Comparison of ENCODE assay signal across 36 mouse cellular contexts in genomic region chr15:80182072-80182700, GRCm38 (mm10). TPM values are rescaled to one million over a fixed set of nuclear protein-coding genes. Genes with fewer than 3 reads are reported as not detected.
DNase-seq lines count a peak whose midpoint lies in the region; ATAC-seq lines count a peak whose summit lies in the region.
"Had no signal": no experiment of that assay in that cellular context is flagged by ENCODE, and none has a peak within 500 bp of the region (broad histone marks: within the 10 kb centered on the region; RNA-seq: fewer than 3 reads in every experiment).

No protein-coding gene starts in this region.

- peak; percentile 12 for DNase-seq in 416B (ENCODE audit: low read depth)
- DNase-seq in MEL-GATA-1-ER (ENCODE audit: extremely low read depth, low read depth), result peak; percentile 37
- no peak for DNase-seq in layer of hippocampus, adult 8-10 months (ENCODE audit: low spot score in 2 of 2)
- DNase-seq in kidney, adult 18-20 months, result no peak
- no peak for DNase-seq in adrenal gland, adult 18-20 months (ENCODE audit: low spot score in 2 of 2)
- DNase-seq: cerebellum, adult 2 months; cerebellum, postnatal 25 days; gastrocnemius, adult 2 months; gastrocnemius, postnatal 36 days; heart, adult 18-20 months; layer of hippocampus, postnatal 36 days; lung, postnatal 36 days; retina, postnatal 1 day; right cerebral cortex, postnatal 14 days; thymus, postnatal 25 days had no signal

- H3K4me1 ChIP-seq in liver, embryonic 16.5 days (ENCODE audit: control insufficient read depth, low read depth, low read length), result peaks cover 13% of the 10 kb centered on the region
- 0 out of 2 replicates have a peak, but pooled peaks cover 3% of the 10 kb centered on the region for H3K4me1 ChIP-seq in heart, embryonic 12.5 days (replicated peaks)
- H3K4me1 ChIP-seq: kidney, embryonic 15.5 days had no signal

- ATAC-seq in erythroid progenitor cell, adult 5-6 weeks (replicated peaks; ENCODE audit: low FRiP score, poor library complexity, severe bottlenecking), result 0 out of 2 replicates have a peak, but pooled peaks have one; percentile 37
- ATAC-seq in liver, embryonic 16.5 days (ENCODE audit: low read depth), result peak; percentile 88
- ATAC-seq in heart, embryonic 12.5 days (ENCODE audit: insufficient number of reproducible peaks, low FRiP score), result no peak
- ATAC-seq: CD4-positive, CD25-positive, alpha-beta regulatory T cell, adult 4 months; forebrain, embryonic 16.5 days; inflammation-experienced regulatory T-cells, adult 6 months had no signal

- 61% methylated on average over 4 of the region's 4 CpGs for WGBS in liver, embryonic 16.5 days (ENCODE audit: insufficient replicate concordance)
- WGBS in heart, embryonic 12.5 days, result 65% methylated on average over 4 of the region's 4 CpGs

- no peaks in the 10 kb centered on the region for H3K36me3 ChIP-seq in liver, embryonic 16.5 days (ENCODE audit: control insufficient read depth, insufficient read depth)
- no peaks in the 10 kb centered on the region for H3K36me3 ChIP-seq in heart, embryonic 12.5 days
- H3K36me3 ChIP-seq: hindbrain, embryonic 15.5 days; kidney, embryonic 15.5 days; neural tube, embryonic 15.5 days had no signal

- no peak overlapping the region for H3K9ac ChIP-seq in liver, embryonic 16.5 days (ENCODE audit: low read depth, low read length)
- H3K9ac ChIP-seq in heart, embryonic 12.5 days, result no peak overlapping the region
- H3K9ac ChIP-seq: embryonic facial prominence, embryonic 12.5 days; hindbrain, embryonic 15.5 days; kidney, embryonic 15.5 days; neural tube, embryonic 15.5 days had no signal

- H3K27me3 ChIP-seq in liver, embryonic 16.5 days (ENCODE audit: control insufficient read depth, insufficient read depth, low read depth, low read length), result no peaks in the 10 kb centered on the region
- H3K27me3 ChIP-seq in heart, embryonic 12.5 days (replicated peaks), result no peaks in the 10 kb centered on the region
- H3K27me3 ChIP-seq: embryonic facial prominence, embryonic 12.5 days; hindbrain, embryonic 15.5 days; kidney, embryonic 15.5 days; neural tube, embryonic 15.5 days had no signal

- peak overlapping the region; percentile 51; the same call in 1 of the 2 replicates for H3K27ac ChIP-seq in liver, embryonic 16.5 days (ENCODE audit: low read length)
- no peak overlapping the region for H3K27ac ChIP-seq in heart, embryonic 12.5 days (ENCODE audit: poor library complexity, severe bottlenecking)
- H3K27ac ChIP-seq: embryonic facial prominence, embryonic 12.5 days; gastrocnemius, adult 2 months; hindbrain, embryonic 15.5 days; kidney, embryonic 15.5 days; layer of hippocampus, adult 2 months; neural tube, embryonic 15.5 days had no signal

- no peak overlapping the region for H3K4me2 ChIP-seq in liver, embryonic 16.5 days (ENCODE audit: low read depth, low read length)
- H3K4me2 ChIP-seq in heart, embryonic 12.5 days, result no peak overlapping the region
- H3K4me2 ChIP-seq: embryonic facial prominence, embryonic 12.5 days; heart, embryonic 11.5 days; hindbrain, embryonic 15.5 days; kidney, embryonic 15.5 days; neural tube, embryonic 15.5 days had no signal

- H3K9me3 ChIP-seq in liver, embryonic 16.5 days (replicated peaks; ENCODE audit: control insufficient read depth, low read length), result no peaks in the 10 kb centered on the region
- no peaks in the 10 kb centered on the region for H3K9me3 ChIP-seq in heart, embryonic 12.5 days (replicated peaks)
- H3K9me3 ChIP-seq: embryonic facial prominence, embryonic 12.5 days; hindbrain, embryonic 15.5 days; kidney, embryonic 15.5 days; neural tube, embryonic 15.5 days had no signal

- no peak overlapping the region for H3K4me3 ChIP-seq in liver, embryonic 16.5 days (ENCODE audit: low read depth, low read length)
- no peak overlapping the region for H3K4me3 ChIP-seq in heart, embryonic 12.5 days
- H3K4me3 ChIP-seq: embryonic facial prominence, embryonic 12.5 days; gastrocnemius, adult 2 months; hindbrain, embryonic 15.5 days; kidney, embryonic 15.5 days; layer of hippocampus, adult 2 months; megakaryocyte, embryonic 14.5 days; neural tube, embryonic 15.5 days had no signal

RNA-seq across cellular contexts. Expression of gene Mgat3, which starts 8.7 kb away (rescaled TPM):
- total RNA-seq in erythroid progenitor cell, adult 5-6 weeks (2015; ENCODE audit: low replicate concordance), result not detected in 2 replicates
- not detected in 2 replicates for total RNA-seq in erythroid progenitor cell, adult 5-6 weeks (2017; ENCODE audit: low replicate concordance)
- 0.36 and 0.55 TPM in 2 replicates for polyA plus RNA-seq in liver, embryonic 16.5 days (2015; fragmentation: Nextera tagmentation; extraction: Ambion mirVana)
- 100 to 1,000 TPM; 112 to 115 (median 114) TPM for total RNA-seq in layer of hippocampus, adult 8-10 months (2022)
- 1.4 TPM in 2 replicates for polyA plus RNA-seq in heart, embryonic 12.5 days (2016; fragmentation: Nextera tagmentation; extraction: Ambion mirVana)
- total RNA-seq in adrenal gland, adult 18-20 months (2021), result 1 to 10 TPM; 8.2 to 8.7 TPM
- total RNA-seq: hematopoietic stem cell, adult 5-6 weeks had no signal
- polyA plus RNA-seq: inflammation-experienced regulatory T-cells, adult 6 months had no signal

RNA-seq across cellular contexts. Expression of gene Tab1, which starts 49.3 kb away (rescaled TPM):
- total RNA-seq in erythroid progenitor cell, adult 5-6 weeks (2015; ENCODE audit: low replicate concordance), result 8.6 and 9.2 TPM in 2 replicates
- 22.5 and 26.3 TPM in 2 replicates for total RNA-seq in erythroid progenitor cell, adult 5-6 weeks (2017; ENCODE audit: low replicate concordance)
- 11.3 and 12.2 TPM in 2 replicates for polyA plus RNA-seq in liver, embryonic 16.5 days (2015; fragmentation: Nextera tagmentation; extraction: Ambion mirVana)
- total RNA-seq in layer of hippocampus, adult 8-10 months (2022), result 10 to 100 TPM; 27.3 to 29.5 (median 29.0) TPM
- 30.5 TPM in 2 replicates for polyA plus RNA-seq in heart, embryonic 12.5 days (2016; fragmentation: Nextera tagmentation; extraction: Ambion mirVana)
- total RNA-seq in adrenal gland, adult 18-20 months (2021), result 1 to 10 TPM; 9.3 to 9.4 TPM

RNA-seq across cellular contexts. Expression of gene Mief1, which starts 51.6 kb away (rescaled TPM):
- total RNA-seq in erythroid progenitor cell, adult 5-6 weeks (2015; ENCODE audit: low replicate concordance), result 15.5 and 18.9 TPM in 2 replicates
- total RNA-seq in erythroid progenitor cell, adult 5-6 weeks (2017; ENCODE audit: low replicate concordance), result 18.1 and 23.0 TPM in 2 replicates
- 14.4 and 16.0 TPM in 2 replicates for polyA plus RNA-seq in liver, embryonic 16.5 days (2015; fragmentation: Nextera tagmentation; extraction: Ambion mirVana)
- total RNA-seq in layer of hippocampus, adult 8-10 months (2022), result 10 to 100 TPM; 27.6 to 34.5 (median 32.5) TPM
- 31.4 and 33.2 TPM in 2 replicates for polyA plus RNA-seq in heart, embryonic 12.5 days (2016; fragmentation: Nextera tagmentation; extraction: Ambion mirVana)
- 10 to 100 TPM; 45.3 to 52.3 TPM for total RNA-seq in adrenal gland, adult 18-20 months (2021)

RNA-seq across cellular contexts. Expression of gene AC140267.1, which starts 53.4 kb away (rescaled TPM):
- 43.2 TPM in 1 of 2 replicates, not detected in the other for total RNA-seq in erythroid progenitor cell, adult 5-6 weeks (2015; ENCODE audit: low replicate concordance)
- not detected in 2 replicates for total RNA-seq in erythroid progenitor cell, adult 5-6 weeks (2017; ENCODE audit: low replicate concordance)
- not detected in 2 replicates for polyA plus RNA-seq in liver, embryonic 16.5 days (2015; fragmentation: Nextera tagmentation; extraction: Ambion mirVana)
- 10 to 100 TPM in 3 of 4 experiments, 1 to 10 TPM in 1; 7.2 to 42.3 (median 29.6) TPM for total RNA-seq in layer of hippocampus, adult 8-10 months (2022)
- 4.0 TPM in 1 of 2 replicates, not detected in the other for polyA plus RNA-seq in heart, embryonic 12.5 days (2016; fragmentation: Nextera tagmentation; extraction: Ambion mirVana)
- 10 to 100 TPM in 1 of 2 experiments, not detected in 1; 11.6 TPM for total RNA-seq in adrenal gland, adult 18-20 months (2021)
- total RNA-seq: hematopoietic stem cell, adult 5-6 weeks; liver, adult 2 months had no signal
- polyA plus RNA-seq: cerebellum, adult 2 months; forebrain, embryonic 11.5 days; forebrain, embryonic 16.5 days; heart, embryonic 11.5 days; heart, postnatal 0 days; hindbrain, embryonic 15.5 days; kidney, embryonic 15.5 days; limb, embryonic 11.5 days; liver, adult 2 months; lung, embryonic 16.5 days; neural tube, embryonic 15.5 days; small intestine, adult 2 months; stomach, embryonic 14.5 days had no signal

Comparison
In these comparisons a context has a peak if more than half of its experiments do, and no peak if none do; other contexts are left out.
1. DNase-seq: peak in 416B (single experiment) and MEL-GATA-1-ER (single experiment); none in layer of hippocampus, adult 8-10 months (0 of 2), kidney, adult 18-20 months (single experiment) and adrenal gland, adult 18-20 months (0 of 2).
2. RNA of gene Mgat3, which starts 8.7 kb away (total RNA-seq): 112 to 115 TPM in layer of hippocampus, adult 8-10 months; 8.2 to 8.7 TPM in adrenal gland, adult 18-20 months and not detected in erythroid progenitor cell, adult 5-6 weeks; every median in the first group is over 10 times any median in the second.